Mouse (Mus musculus) retina, postnatal 1 day (tissue): ENCODE results near the gene Shld2.
"Not testable (repeated sequence)": the region's sequence is repeated elsewhere in the genome, so short reads cannot be mapped to it uniquely, and the experiment has no call there.

Experiments used
- DNase-seq: peaks from one replicate; pipeline ENCODE4 v3.0.0-alpha.2; 2012

Gene Shld2

GRCm38 (mm10) chr14:34275225-34275624, 35.1 kb downstream of the Shld2 start:
- DNase-seq: no peak

GRCm38 (mm10) chr14:34274141-34274540, 36.2 kb downstream of the Shld2 start:
- no peak for DNase-seq

GRCm38 (mm10) chr14:34273280-34273679, 37.0 kb downstream of the Shld2 start:
- DNase-seq: peak; percentile 48

GRCm38 (mm10) chr14:34268046-34268445, 42.2 kb downstream of the Shld2 start:
- DNase-seq: no peak

GRCm38 (mm10) chr14:34258525-34258924, 51.8 kb downstream of the Shld2 start:
- not testable (repeated sequence) for DNase-seq

- DNase-seq: no peak
These were observed 57.0 kb downstream of the Shld2 start for GRCm38 (mm10) chr14:34253261-34253660.

- DNase-seq: no peak
These were observed 57.7 kb downstream of the Shld2 start for GRCm38 (mm10) chr14:34252470-34253145.

GRCm38 (mm10) chr14:34240676-34241075, 69.6 kb downstream of the Shld2 start:
- no peak for DNase-seq

- DNase-seq: no peak
These were observed 70.0 kb downstream of the Shld2 start for GRCm38 (mm10) chr14:34240263-34240662.

GRCm38 (mm10) chr14:34234630-34235380, 75.5 kb downstream of the Shld2 start:
- DNase-seq: peak; percentile 90

GRCm38 (mm10) chr14:34233846-34234245, 76.4 kb downstream of the Shld2 start:
- no peak for DNase-seq

- DNase-seq: peak; percentile 62
These were observed 77.2 kb downstream of the Shld2 start for GRCm38 (mm10) chr14:34232866-34233680.

GRCm38 (mm10) chr14:34232340-34232739, 78.0 kb downstream of the Shld2 start:
- no peak for DNase-seq

- DNase-seq: no peak
These were observed 81.3 kb downstream of the Shld2 start for GRCm38 (mm10) chr14:34228830-34229506.

GRCm38 (mm10) chr14:34227981-34228380, 82.3 kb downstream of the Shld2 start:
- no peak for DNase-seq

- no peak for DNase-seq
These were observed 83.7 kb downstream of the Shld2 start for GRCm38 (mm10) chr14:34226566-34226965.

GRCm38 (mm10) chr14:34225986-34226385, 84.3 kb downstream of the Shld2 start:
- DNase-seq: no peak

- DNase-seq: no peak
These were observed 86.9 kb downstream of the Shld2 start for GRCm38 (mm10) chr14:34223362-34223898.

GRCm38 (mm10) chr14:34221416-34222077, 88.7 kb downstream of the Shld2 start:
- DNase-seq: no peak

- DNase-seq: no peak
These were observed 89.9 kb downstream of the Shld2 start for GRCm38 (mm10) chr14:34220426-34220825.

GRCm38 (mm10) chr14:34219786-34220198, 90.5 kb downstream of the Shld2 start:
- peak; percentile 27 for DNase-seq

- no peak for DNase-seq
These were observed 91.0 kb downstream of the Shld2 start, which contains the start of gene Syt15 for GRCm38 (mm10) chr14:34219295-34219694. Syt15 (plus strand) TSS chr14:34219595.
